Mouse (Mus musculus) intestine, embryonic 14.5 days (tissue): ENCODE measurements around the gene Reck. TPM values are rescaled to one million over a fixed set of nuclear protein-coding genes. Genes with fewer than 3 reads are reported as not detected.
A peak's percentile ranks its signal among the peaks of the same experiment; 100 is the strongest.

ENCODE experiments used
- ATAC-seq: fragments of 200-750 bp; cut with Nextera tagmentation; replicated peaks from 2 replicates; pipeline ENCODE4 v1.8.0; 2017; ENCODE audit warnings: low read depth, moderate number of reproducible peaks, moderate TSS enrichment, moderate library complexity; ENCODE audit not compliant: low FRiP score, low TSS enrichment
- DNase-seq: peaks from one replicate; pipeline ENCODE4 v3.0.0-alpha.2; 2018; ENCODE audit warnings: low spot score
- H3K27ac ChIP-seq: fragments of 300-500 bp; sonication (generic); 2 replicates; pipeline ENCODE4 v1.5.1; 2014; ENCODE audit warnings: low read depth, mild to moderate bottlenecking, control low read depth
- H3K27me3 ChIP-seq: fragments of 300-500 bp; sonication (generic); replicated peaks from 2 replicates; pipeline ENCODE4 v1.6.1; 2014; ENCODE audit warnings: low read length, control low read depth; ENCODE audit not compliant: control insufficient read depth, insufficient read depth
- H3K36me3 ChIP-seq: fragments of 300-500 bp; sonication (generic); 2 replicates; pipeline ENCODE4 v1.6.1; 2014; ENCODE audit warnings: low read length, control low read depth; ENCODE audit not compliant: control insufficient read depth, insufficient read depth
- H3K4me1 ChIP-seq: fragments of 300-500 bp; sonication (generic); replicated peaks from 2 replicates; pipeline ENCODE4 v1.6.1; 2014; ENCODE audit warnings: low read length, control low read depth, mixed read lengths; ENCODE audit not compliant: control insufficient read depth, insufficient read depth
- H3K4me2 ChIP-seq: fragments of 300-500 bp; sonication (generic); 2 replicates; pipeline ENCODE4 v1.6.1; 2014; ENCODE audit warnings: low read length
- H3K4me3 ChIP-seq: fragments of 300-500 bp; sonication (generic); 2 replicates; pipeline ENCODE4 v1.5.1; 2014; ENCODE audit warnings: low read depth, low read length, control low read depth, mixed read lengths
- H3K9ac ChIP-seq: fragments of 300-500 bp; sonication (generic); 2 replicates; pipeline ENCODE4 v1.6.1; 2014; ENCODE audit warnings: mild to moderate bottlenecking, low read length
- H3K9me3 ChIP-seq: fragments of 300-500 bp; sonication (generic); 2 replicates; pipeline ENCODE4 v1.6.1; 2016; ENCODE audit warnings: low read length, control low read depth; ENCODE audit not compliant: control insufficient read depth
- WGBS: fragments of 180-500 bp; shearing (Covaris S2); extraction: QIAGEN DNeasy Blood & Tissue Kit; methylation state at CpG from one replicate; pipeline ENCODE4 v1.1.7; 2014; 5-methylcytosine and 5-hydroxymethylcytosine counted together
- polyA plus RNA-seq: library from polyadenylated mRNA; unstranded; fragments of >200 nt; fragmentation: Nextera tagmentation; extraction: Ambion mirVana; gene quantifications from 2 replicates; pipeline ENCODE4 v1.2.1, GENCODE M21; 2014

Reck gene
- polyA plus RNA-seq, 1 experiment from 2014 or later = 27.6 TPM

DNA sequence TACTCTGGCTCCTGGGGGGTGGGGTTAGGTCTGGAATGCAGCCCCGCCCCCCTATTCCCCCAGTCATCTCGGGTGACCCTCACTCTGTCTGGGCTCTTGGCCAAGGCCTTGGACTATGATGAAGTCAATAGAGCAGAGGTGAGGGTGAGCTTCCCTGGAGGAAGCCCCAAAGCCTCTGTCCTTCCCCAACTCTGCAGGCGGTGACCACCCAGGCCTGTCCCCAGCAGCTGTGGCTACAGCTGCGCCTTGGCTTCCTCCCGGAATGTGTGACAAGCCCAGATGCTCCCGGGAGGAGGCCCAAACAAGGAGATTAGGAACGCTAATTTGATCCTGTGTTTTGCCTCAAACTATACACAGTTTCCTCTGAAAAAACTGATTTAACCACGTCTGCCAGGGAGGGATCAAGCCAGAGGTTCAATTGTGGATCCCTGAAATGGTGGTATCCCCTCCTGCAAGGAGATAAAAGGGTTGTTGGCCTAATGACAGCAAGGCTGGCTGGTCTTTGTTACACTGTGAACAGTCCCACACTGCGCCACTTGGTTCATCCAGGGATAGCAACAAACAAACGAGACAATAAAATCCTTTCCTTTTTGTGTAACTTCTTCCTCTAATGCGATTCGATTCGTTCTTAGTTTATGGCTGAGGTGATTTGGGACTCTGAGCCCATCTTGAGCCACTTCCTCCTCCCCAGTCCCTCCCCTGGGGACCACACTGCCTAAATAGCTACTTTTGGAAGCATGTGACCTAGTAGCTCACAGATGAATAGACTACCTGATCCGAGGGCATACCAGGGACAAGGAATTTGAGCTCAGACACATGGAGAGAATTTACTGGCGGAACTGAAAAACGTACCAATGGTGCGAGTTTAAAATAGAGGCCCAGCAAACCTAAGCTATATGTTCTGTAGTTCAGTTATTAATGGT is 103.5 kb downstream of the Reck start:
- no peaks in the 10 kb centered on the region for H3K9me3 ChIP-seq
- no peak overlapping the region for H3K4me2 ChIP-seq
- no peaks in the 10 kb centered on the region for H3K27me3 ChIP-seq
- ATAC-seq (no peak; the same call in 1 of the 2 replicates), DNase-seq (peak; percentile 57)
- no peak overlapping the region for H3K9ac ChIP-seq
- peaks cover 11% of the 10 kb centered on the region; the same call in 1 of the 2 replicates for H3K4me1 ChIP-seq
- H3K4me3 ChIP-seq = no peak overlapping the region
- peak overlapping the region; percentile 86 for H3K27ac ChIP-seq
- WGBS = 34% methylated on average over 17 of the region's 17 CpGs
- peaks cover 15% of the 10 kb centered on the region; the same call in 1 of the 2 replicates for H3K36me3 ChIP-seq

DNA sequence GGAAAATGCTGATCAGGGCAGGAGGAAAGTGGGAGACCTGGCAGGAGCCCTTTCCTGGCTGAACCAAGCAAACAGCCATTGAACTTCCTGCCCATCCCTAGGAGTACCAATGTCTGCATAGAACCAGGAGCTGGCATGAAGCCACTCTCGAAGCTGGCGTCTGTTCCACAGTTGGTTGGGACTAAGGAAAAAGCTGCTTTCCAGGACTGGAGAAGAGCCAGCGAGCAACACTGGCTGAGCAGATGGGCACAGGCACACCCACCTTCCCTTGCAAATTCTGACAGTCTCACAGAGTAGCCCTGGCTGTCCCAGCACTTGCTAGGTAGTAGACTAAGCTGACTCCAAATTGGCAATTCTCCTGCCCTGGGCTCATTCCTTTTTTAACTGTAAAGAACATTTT is 104.4 kb downstream of the Reck start:
- H3K4me2 ChIP-seq = no peak overlapping the region
- no peaks in the 10 kb centered on the region for H3K27me3 ChIP-seq
- H3K36me3 ChIP-seq = peaks cover 15% of the 10 kb centered on the region; the same call in 1 of the 2 replicates
- peaks cover 11% of the 10 kb centered on the region; the same call in 1 of the 2 replicates for H3K4me1 ChIP-seq
- no peak overlapping the region for H3K9ac ChIP-seq
- DNase-seq (peak; percentile 46), ATAC-seq (no peak)
- H3K27ac ChIP-seq = no peak overlapping the region
- no peaks in the 10 kb centered on the region for H3K9me3 ChIP-seq
- 92% methylated on average over 3 of the region's 3 CpGs for WGBS
- no peak overlapping the region for H3K4me3 ChIP-seq

GRCm38 (mm10) chr4:43980236-43980635 is 104.9 kb downstream of the Reck start:
- WGBS = 83% methylated on average over 4 of the region's 4 CpGs
- Histone ChIP-seq H3K9me3 (no peaks in the 10 kb centered on the region), H3K4me3 (no peak overlapping the region)

DNA sequence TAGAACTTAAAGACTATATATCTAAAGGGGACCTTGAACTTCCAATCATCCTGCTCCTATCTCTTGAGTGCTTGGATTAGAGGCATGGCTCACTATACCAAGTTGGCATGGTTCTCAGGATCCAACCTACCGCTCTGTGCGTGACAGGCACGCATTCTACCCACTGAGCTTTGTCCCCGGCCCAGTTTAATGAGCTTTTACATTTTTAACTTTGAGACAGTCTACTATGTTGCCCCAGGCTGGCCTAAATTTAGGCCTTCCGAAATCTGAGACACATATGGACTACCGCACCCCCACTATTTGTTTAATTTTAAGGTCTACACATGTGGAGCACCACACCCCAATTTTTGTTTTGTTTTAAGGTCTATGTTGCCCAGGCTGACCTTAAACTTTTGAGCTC is 105.5 kb downstream of the Reck start:
- H3K9me3 ChIP-seq = no peaks in the 10 kb centered on the region
- 97% methylated on average over 6 of the region's 6 CpGs for WGBS
- H3K27ac ChIP-seq = no peak overlapping the region
- DNase-seq (no peak), ATAC-seq (no peak)
- no peak overlapping the region for H3K4me3 ChIP-seq
- no peak overlapping the region for H3K9ac ChIP-seq
- H3K36me3 ChIP-seq = peaks cover 15% of the 10 kb centered on the region; the same call in 1 of the 2 replicates
- H3K4me2 ChIP-seq = no peak overlapping the region
- peaks cover 11% of the 10 kb centered on the region; the same call in 1 of the 2 replicates for H3K4me1 ChIP-seq
- H3K27me3 ChIP-seq = no peaks in the 10 kb centered on the region

More at GRCm38 (mm10) chr4:43980236-43980635, 104.9 kb downstream of the Reck start:
- Histone ChIP-seq H3K27me3 (no peaks in the 10 kb centered on the region), H3K4me1 (peaks cover 11% of the 10 kb centered on the region; the same call in 1 of the 2 replicates), H3K27ac (no peak overlapping the region), H3K9ac (no peak overlapping the region), H3K4me2 (no peak overlapping the region), H3K36me3 (peaks cover 15% of the 10 kb centered on the region; the same call in 1 of the 2 replicates)
- DNase-seq = no peak
- ATAC-seq = no peak

DNA sequence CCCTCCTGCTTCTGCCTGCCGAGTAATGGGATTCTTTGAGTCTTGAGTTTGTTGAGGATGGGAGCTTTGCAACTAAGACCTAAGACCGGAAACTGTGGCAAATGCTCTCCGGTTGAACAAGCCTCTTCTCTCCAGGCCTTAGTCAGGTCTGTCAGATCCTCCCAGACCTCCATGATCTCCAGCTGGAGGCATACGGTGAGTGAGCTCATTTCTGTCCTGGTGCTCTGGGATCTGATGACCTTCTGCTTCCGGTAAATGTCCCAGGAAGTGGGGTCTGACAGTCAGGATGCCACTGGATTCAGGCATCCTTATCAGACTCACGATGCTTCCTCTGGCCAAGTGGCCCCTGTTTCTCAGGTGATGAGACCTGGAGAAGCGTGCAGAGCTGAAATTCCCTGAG is 105.9 kb downstream of the Reck start:
- Histone ChIP-seq H3K27ac (no peak overlapping the region), H3K4me1 (peaks cover 11% of the 10 kb centered on the region; the same call in 1 of the 2 replicates), H3K27me3 (no peaks in the 10 kb centered on the region), H3K4me2 (no peak overlapping the region), H3K9me3 (no peaks in the 10 kb centered on the region), H3K36me3 (peaks cover 12% of the 10 kb centered on the region; the same call in 1 of the 2 replicates), H3K4me3 (no peak overlapping the region), H3K9ac (no peak overlapping the region)
- DNase-seq (peak; percentile 46), ATAC-seq (no peak)
- 82% methylated on average over 7 of the region's 7 CpGs for WGBS

GRCm38 (mm10) chr4:43982053-43982732 is 106.9 kb downstream of the Reck start:
- H3K4me2 ChIP-seq = peak overlapping the region; percentile 67
- peaks cover 11% of the 10 kb centered on the region; the same call in 1 of the 2 replicates for H3K4me1 ChIP-seq
- H3K9ac ChIP-seq = peak overlapping the region; percentile 60
- WGBS = 2% methylated on average over 24 of the region's 24 CpGs
- H3K9me3 ChIP-seq = no peaks in the 10 kb centered on the region
- H3K27ac ChIP-seq = no peak overlapping the region
- H3K27me3 ChIP-seq = no peaks in the 10 kb centered on the region
- peak overlapping the region; percentile 25 for H3K4me3 ChIP-seq
- peak; percentile 89 for ATAC-seq
- H3K36me3 ChIP-seq = peaks cover 9% of the 10 kb centered on the region; the same call in 1 of the 2 replicates
- DNase-seq = peak; percentile 98

DNA sequence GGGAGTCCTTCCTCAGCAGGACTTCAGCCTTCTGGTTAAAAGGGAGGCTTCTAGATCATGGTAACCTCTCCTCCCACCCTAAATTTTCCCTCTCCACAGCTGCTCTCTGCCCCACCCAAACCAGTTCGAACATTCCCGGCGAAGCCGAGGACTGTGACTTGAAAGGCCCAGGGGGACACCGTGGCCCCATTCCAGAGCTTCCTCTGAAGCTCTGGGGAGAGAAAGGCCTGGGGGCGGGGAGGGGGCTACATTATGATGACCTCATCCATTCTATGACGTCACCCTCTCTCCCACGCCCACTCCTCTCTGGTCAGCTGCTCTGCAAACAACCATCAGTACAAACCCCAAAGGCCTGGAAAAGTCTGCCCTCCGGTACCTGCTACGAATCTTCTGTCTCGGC is 107.9 kb downstream of the Reck start, which contains the start of gene Ccin:
Gene Ccin, plus strand, starts transcription at position 303 of the 400 bp plus-strand sequence.
- Histone ChIP-seq H3K4me1 (peaks cover 11% of the 10 kb centered on the region; the same call in 1 of the 2 replicates), H3K4me2 (peak within 1 kb of the TSS; percentile 67), H3K27ac (no peak within 1 kb of the TSS), H3K9me3 (no peaks in the 10 kb centered on the region), H3K9ac (peak within 1 kb of the TSS; percentile 60), H3K4me3 (peak within 1 kb of the TSS; percentile 25), H3K36me3 (0 out of 2 replicates have a peak, but pooled peaks cover 3% of the 10 kb centered on the region), H3K27me3 (no peaks in the 10 kb centered on the region)
- DNase-seq (no peak), ATAC-seq (no peak)
- 77% methylated on average over 11 of the region's 11 CpGs for WGBS

- Histone ChIP-seq H3K9ac (no peak overlapping the region), H3K4me3 (no peak overlapping the region), H3K9me3 (no peaks in the 10 kb centered on the region), H3K27me3 (no peaks in the 10 kb centered on the region), H3K4me2 (no peak overlapping the region), H3K27ac (no peak overlapping the region), H3K4me1 (peaks cover 6% of the 10 kb centered on the region; the same call in 1 of the 2 replicates), H3K36me3 (0 out of 2 replicates have a peak, but pooled peaks cover 3% of the 10 kb centered on the region)
- ATAC-seq = no peak
- no peak for DNase-seq
- 90% methylated on average over 22 of the region's 22 CpGs for WGBS
Measured at GRCm38 (mm10) chr4:43983756-43984155, 108.4 kb downstream of the Reck start.
